Mouse (Mus musculus) testis, adult 2 months (tissue): Measurements from ENCODE around the gene Lrcol1.

Experiments used
- CTCF ChIP-seq: fragments of 200-500 bp; IDR thresholded peaks from 2 replicates; pipeline ENCODE4 v1.5.1; 2012; ENCODE audit warnings: low read depth, mild to moderate bottlenecking, inconsistent platforms, low read length, moderate library complexity; ENCODE audit not compliant: control insufficient read depth, insufficient read depth, insufficient replicate concordance
- POLR2A ChIP-seq: fragments of 200-500 bp; IDR thresholded peaks from 2 replicates; pipeline ENCODE4 v1.6.1; 2012; ENCODE audit warnings: low read depth, mild to moderate bottlenecking, inconsistent platforms, low read length, moderate library complexity; ENCODE audit not compliant: control insufficient read depth

DNA sequence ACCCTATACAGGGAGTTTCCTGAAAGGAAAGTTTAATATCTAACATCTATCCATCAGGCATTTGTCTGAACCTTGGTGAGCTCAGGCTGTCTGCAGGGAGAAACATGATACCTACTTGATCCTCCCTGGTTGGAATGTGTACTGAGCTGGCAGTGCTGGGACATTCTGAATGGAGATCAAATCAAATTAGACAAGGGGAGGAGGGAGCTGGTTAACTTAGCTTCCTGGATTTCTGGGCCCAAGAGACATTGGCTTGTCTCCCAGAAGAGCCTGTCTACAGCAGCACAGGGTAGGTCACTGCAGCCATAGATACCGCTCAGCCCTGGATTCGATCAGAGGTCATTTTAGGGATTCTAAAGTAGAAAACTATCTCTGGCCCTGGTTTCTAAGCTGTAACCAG lies 5.7 kb upstream of the Lrcol1 start:
- TF ChIP-seq POLR2A (no peak), CTCF (no peak)
